Mouse (Mus musculus): ENCODE measurements around the gene Pik3cd.

GRCm38 (mm10) chr4:149607591-149608308 lies 94.6 kb downstream of the Pik3cd start:
- no peak for TF ChIP-seq CTCF (IDR thresholded peaks at IDR 0.05; ENCODE audit: low read depth, low read length)
- TF ChIP-seq POLR2A (IDR thresholded peaks at IDR 0.05; ENCODE audit: extremely low read depth, insufficient read depth, low read length) = no peak
